Mouse (Mus musculus) stomach, embryonic 15.5 days (tissue): ENCODE results near the gene Gm37240. TPM values are rescaled to one million over a fixed set of nuclear protein-coding genes. Genes with fewer than 3 reads are reported as not detected.
"Not testable (repeated sequence)": the region's sequence is repeated elsewhere in the genome, so short reads cannot be mapped to it uniquely, and the experiment has no call there.

Experiments used
- ATAC-seq: fragments of 200-750 bp; cut with Nextera tagmentation; 2 replicates; pipeline ENCODE4 v1.8.0; 2017; ENCODE audit warnings: low read depth, moderate number of reproducible peaks, moderate TSS enrichment; ENCODE audit not compliant: insufficient read depth, low FRiP score
- H3K27ac ChIP-seq: fragments of 300-500 bp; sonication (generic); 2 replicates; pipeline ENCODE4 v1.5.1; 2015; ENCODE audit warnings: mild to moderate bottlenecking, inconsistent platforms
- H3K27me3 ChIP-seq: fragments of 300-500 bp; sonication (generic); replicated peaks from 2 replicates; pipeline ENCODE4 v1.6.1; 2015; ENCODE audit warnings: inconsistent platforms
- H3K36me3 ChIP-seq: fragments of 300-500 bp; sonication (generic); 2 replicates; pipeline ENCODE4 v1.6.1; 2015; ENCODE audit warnings: inconsistent platforms
- H3K4me1 ChIP-seq: fragments of 300-500 bp; sonication (generic); 2 replicates; pipeline ENCODE4 v1.6.1; 2015; ENCODE audit warnings: inconsistent platforms
- H3K4me2 ChIP-seq: fragments of 300-500 bp; sonication (generic); 2 replicates; pipeline ENCODE4 v1.6.1; 2015; ENCODE audit warnings: mild to moderate bottlenecking, inconsistent platforms
- H3K4me3 ChIP-seq: fragments of 300-500 bp; sonication (generic); replicated peaks from 2 replicates; pipeline ENCODE4 v1.5.1; 2015; ENCODE audit warnings: inconsistent platforms
- H3K9ac ChIP-seq: fragments of 300-500 bp; sonication (generic); 2 replicates; pipeline ENCODE4 v1.6.1; 2015; ENCODE audit warnings: inconsistent platforms
- H3K9me3 ChIP-seq: fragments of 300-500 bp; sonication (generic); 2 replicates; pipeline ENCODE4 v1.6.1; 2016; ENCODE audit warnings: inconsistent platforms
- WGBS: fragments of 180-500 bp; shearing (Covaris S2); methylation state at CpG from one replicate; pipeline ENCODE4 v1.1.7; 2015; 5-methylcytosine and 5-hydroxymethylcytosine counted together
- polyA plus RNA-seq: library from polyadenylated mRNA; unstranded; fragments of >200 nt; fragmentation: Nextera tagmentation; extraction: Ambion mirVana; gene quantifications from 2 replicates; pipeline ENCODE4 v1.2.1, GENCODE M21; 2015

The Gm37240 gene
- polyA plus RNA-seq, 1 experiment from 2014 or later = 8.6 TPM

DNA sequence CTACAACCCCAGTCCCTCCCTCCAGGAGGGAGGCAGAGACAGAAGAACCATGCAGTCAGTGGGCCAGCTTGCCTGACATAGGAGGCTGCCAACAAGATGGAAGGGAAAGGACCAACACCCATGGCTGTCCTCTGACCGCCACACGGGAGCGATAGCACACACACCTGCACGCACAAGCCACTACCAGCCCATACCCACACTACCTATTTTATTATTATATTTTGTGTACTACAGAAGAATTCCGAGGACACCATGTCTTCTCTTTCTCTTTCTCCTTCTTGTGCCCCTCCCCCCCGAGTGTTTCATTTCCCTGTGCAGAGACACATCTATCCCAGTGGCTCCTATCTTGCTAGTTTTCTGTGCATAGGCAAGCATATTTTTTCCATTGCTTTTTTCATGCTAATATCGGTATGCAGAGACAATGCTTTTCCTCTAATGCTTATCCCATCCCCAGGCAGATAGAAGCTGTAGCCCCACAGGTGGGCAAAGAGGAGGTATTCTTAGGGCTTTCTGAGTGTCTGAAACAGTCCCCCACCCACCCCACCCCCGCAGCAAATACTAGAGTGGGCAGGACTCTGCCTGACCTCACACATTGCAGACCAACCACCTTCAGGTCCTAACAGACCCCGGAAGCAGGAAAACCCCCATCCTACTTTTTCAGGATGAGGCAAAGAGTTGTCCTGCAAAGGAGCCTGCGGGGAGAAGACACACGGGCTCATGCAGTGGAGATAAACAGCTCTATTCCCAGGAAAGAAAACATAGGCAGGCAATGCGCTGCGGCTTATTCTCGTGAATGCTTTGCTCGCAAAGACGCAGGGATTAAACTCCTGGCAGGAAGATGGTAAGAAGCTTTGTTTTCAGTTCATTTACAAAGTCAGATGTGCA lies 1232.2 kb downstream of the Gm37240 start:
- Histone ChIP-seq H3K9ac (no peak overlapping the region), H3K36me3 (no peaks in the 10 kb centered on the region), H3K4me3 (0 out of 2 replicates have a peak overlapping the region, but pooled peaks have one; percentile 12), H3K9me3 (no peaks in the 10 kb centered on the region), H3K27me3 (no peaks in the 10 kb centered on the region), H3K4me1 (peaks cover 22% of the 10 kb centered on the region), H3K4me2 (peak overlapping the region; percentile 51), H3K27ac (peak overlapping the region; percentile 33; the same call in 1 of the 2 replicates)
- ATAC-seq = 0 out of 2 replicates have a peak, but pooled peaks have one; percentile 21
- WGBS = 24% methylated on average over 16 of the region's 16 CpGs

GRCm38 (mm10) chr3:84654246-84654826 lies 1233.0 kb downstream of the Gm37240 start:
- ATAC-seq = peak; percentile 73; the same call in 1 of the 2 replicates
- H3K27ac ChIP-seq = peak overlapping the region; percentile 33; the same call in 1 of the 2 replicates
- H3K36me3 ChIP-seq = no peaks in the 10 kb centered on the region

DNA sequence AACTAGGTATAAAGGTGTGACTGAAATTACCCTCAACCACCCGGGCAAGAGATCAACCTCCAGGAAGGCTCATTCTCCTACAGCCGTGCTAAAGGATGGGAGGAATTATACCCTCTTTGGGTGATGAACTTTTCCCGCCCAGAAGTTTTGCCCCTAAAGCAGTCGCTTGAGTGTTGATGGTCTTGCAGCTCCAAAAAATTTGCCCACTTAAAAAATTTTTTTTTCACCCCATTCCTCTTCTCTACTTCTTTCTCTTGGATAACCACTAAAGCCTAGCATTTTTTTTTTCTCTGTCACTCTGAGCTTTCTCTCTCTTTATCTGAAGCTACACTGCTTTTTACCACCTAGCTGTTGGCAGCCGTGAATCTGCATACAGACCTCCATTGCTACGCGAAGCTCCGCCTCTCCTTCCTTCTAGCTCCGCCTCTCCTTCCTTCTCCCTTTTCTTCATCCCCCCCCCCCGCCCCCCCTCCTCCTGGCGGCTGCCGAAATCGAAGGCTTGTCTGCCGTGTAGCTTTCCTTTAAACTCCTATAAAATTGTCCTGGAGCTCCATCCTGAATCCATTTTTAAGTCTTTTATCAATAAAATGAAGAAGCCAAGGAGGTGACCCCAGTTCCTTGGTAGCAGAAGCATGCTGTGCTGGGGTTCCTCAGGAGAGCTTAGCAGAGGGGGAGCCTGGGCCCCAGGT lies 1233.6 kb downstream of the Gm37240 start:
- ATAC-seq = no peak
- H3K27ac ChIP-seq = peak overlapping the region; percentile 33; the same call in 1 of the 2 replicates
- peak overlapping the region; percentile 13 for H3K4me3 ChIP-seq
- H3K9ac ChIP-seq = no peak overlapping the region
- no peaks in the 10 kb centered on the region for H3K36me3 ChIP-seq
- peak overlapping the region; percentile 51 for H3K4me2 ChIP-seq
- 16% methylated on average over 14 of the region's 14 CpGs for WGBS
- H3K9me3 ChIP-seq = no peaks in the 10 kb centered on the region
- no peaks in the 10 kb centered on the region for H3K27me3 ChIP-seq
- peaks cover 22% of the 10 kb centered on the region for H3K4me1 ChIP-seq

More at GRCm38 (mm10) chr3:84654246-84654826, 1233.0 kb downstream of the Gm37240 start:
- Histone ChIP-seq H3K4me2 (peak overlapping the region; percentile 51), H3K4me3 (peak overlapping the region; percentile 13), H3K27me3 (no peaks in the 10 kb centered on the region), H3K9me3 (no peaks in the 10 kb centered on the region), H3K4me1 (peaks cover 22% of the 10 kb centered on the region), H3K9ac (no peak overlapping the region)
- 16% methylated on average over 12 of the region's 12 CpGs for WGBS

- WGBS = 82% methylated on average over 12 of the region's 12 CpGs
- H3K36me3 ChIP-seq = no peaks in the 10 kb centered on the region
- no peaks in the 10 kb centered on the region for H3K9me3 ChIP-seq
Measured at GRCm38 (mm10) chr3:84652643-84653556, 1234.4 kb downstream of the Gm37240 start.

GRCm38 (mm10) chr3:84649578-84650327 lies 1237.6 kb downstream of the Gm37240 start:
- H3K9me3 ChIP-seq = no peaks in the 10 kb centered on the region
- no peak overlapping the region for H3K4me3 ChIP-seq
- no peak overlapping the region for H3K4me2 ChIP-seq
- no peak overlapping the region for H3K9ac ChIP-seq
- H3K36me3 ChIP-seq = no peaks in the 10 kb centered on the region
- no peak overlapping the region for H3K27ac ChIP-seq
- H3K27me3 ChIP-seq = no peaks in the 10 kb centered on the region
- WGBS = 78% methylated on average over 12 of the region's 12 CpGs
- H3K4me1 ChIP-seq = peaks cover 15% of the 10 kb centered on the region
- ATAC-seq = no peak

More at GRCm38 (mm10) chr3:84652643-84653556, 1234.4 kb downstream of the Gm37240 start:
- Histone ChIP-seq H3K4me3 (no peak overlapping the region), H3K9ac (no peak overlapping the region), H3K4me1 (peaks cover 22% of the 10 kb centered on the region), H3K4me2 (peak overlapping the region; percentile 51; the same call in 1 of the 2 replicates), H3K27ac (no peak overlapping the region), H3K27me3 (no peaks in the 10 kb centered on the region)
- no peak for ATAC-seq

GRCm38 (mm10) chr3:84648069-84648468 lies 1239.2 kb downstream of the Gm37240 start:
- not testable (repeated sequence) for H3K4me1 ChIP-seq, ATAC-seq, H3K36me3 ChIP-seq, H3K4me2 ChIP-seq, H3K9ac ChIP-seq, H3K27ac ChIP-seq, H3K27me3 ChIP-seq, H3K9me3 ChIP-seq, H3K4me3 ChIP-seq
- 87% methylated on average over 4 of the region's 4 CpGs for WGBS

DNA sequence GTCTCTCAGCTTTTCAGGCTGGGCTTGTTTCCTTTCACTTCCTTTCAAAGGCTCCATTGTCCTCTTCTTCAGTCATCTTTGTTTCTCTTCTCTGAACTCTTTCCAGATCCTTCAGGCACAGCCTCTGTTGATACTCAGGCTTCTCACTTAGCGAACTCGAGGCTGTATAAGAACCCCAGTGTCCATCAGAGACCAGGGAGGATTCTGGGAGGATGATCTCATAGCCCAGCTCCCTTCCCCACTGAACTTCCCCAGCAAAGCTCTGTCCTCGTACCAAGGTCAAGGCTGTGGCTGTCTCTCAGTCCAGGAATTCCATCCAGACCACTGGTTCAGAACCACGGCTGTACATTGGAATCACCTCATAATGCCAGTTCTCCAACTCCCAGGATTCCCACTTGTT lies 1239.7 kb downstream of the Gm37240 start:
- H3K27me3 ChIP-seq = no peaks in the 10 kb centered on the region
- 41% methylated on average over 4 of the region's 4 CpGs for WGBS
- no peak overlapping the region; the same call in 1 of the 2 replicates for H3K4me2 ChIP-seq
- H3K4me1 ChIP-seq = no peaks in the 10 kb centered on the region
- no peaks in the 10 kb centered on the region for H3K36me3 ChIP-seq
- H3K4me3 ChIP-seq = no peak overlapping the region
- no peak overlapping the region for H3K9ac ChIP-seq
- no peak for ATAC-seq
- H3K27ac ChIP-seq = no peak overlapping the region
- H3K9me3 ChIP-seq = no peaks in the 10 kb centered on the region

DNA sequence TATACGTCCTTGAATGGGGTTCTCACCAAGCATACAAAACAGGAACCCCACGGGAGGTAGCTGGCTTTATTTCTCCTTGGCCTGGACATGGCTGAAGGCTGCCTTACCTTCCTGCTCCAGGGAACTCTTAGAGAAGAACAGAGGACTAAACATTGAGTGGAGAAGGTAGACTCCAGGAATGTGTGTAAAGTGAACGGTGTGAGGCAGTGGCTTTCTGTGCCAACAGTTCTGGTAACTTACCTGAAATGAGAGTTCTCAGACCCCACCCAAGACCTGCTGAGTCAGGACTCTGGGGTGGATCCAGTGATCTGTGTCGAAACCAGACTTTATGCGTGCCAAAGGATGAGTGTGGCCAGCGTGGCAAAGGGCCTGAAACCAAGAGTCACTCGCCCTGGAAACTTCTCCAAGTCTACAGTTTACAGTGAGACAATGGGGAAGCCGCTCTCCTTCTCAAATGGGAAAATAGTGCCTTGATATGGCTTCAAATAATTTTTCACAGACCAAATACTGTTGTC lies 1240.9 kb downstream of the Gm37240 start:
- Histone ChIP-seq H3K27me3 (no peaks in the 10 kb centered on the region), H3K9me3 (no peaks in the 10 kb centered on the region), H3K4me2 (no peak overlapping the region), H3K36me3 (no peaks in the 10 kb centered on the region), H3K4me3 (no peak overlapping the region), H3K4me1 (no peaks in the 10 kb centered on the region), H3K9ac (no peak overlapping the region), H3K27ac (peak overlapping the region; percentile 76)
- 78% methylated on average over 8 of the region's 8 CpGs for WGBS
- ATAC-seq = no peak

GRCm38 (mm10) chr3:84646007-84646290 lies 1241.4 kb downstream of the Gm37240 start:
- Histone ChIP-seq H3K27ac (peak overlapping the region; percentile 76), H3K4me1 (no peaks in the 10 kb centered on the region), H3K27me3 (no peaks in the 10 kb centered on the region), H3K9me3 (no peaks in the 10 kb centered on the region), H3K36me3 (no peaks in the 10 kb centered on the region), H3K4me3 (no peak overlapping the region), H3K4me2 (no peak overlapping the region), H3K9ac (no peak overlapping the region)
- 75% methylated on average over 3 of the region's 3 CpGs for WGBS
- ATAC-seq = no peak

DNA sequence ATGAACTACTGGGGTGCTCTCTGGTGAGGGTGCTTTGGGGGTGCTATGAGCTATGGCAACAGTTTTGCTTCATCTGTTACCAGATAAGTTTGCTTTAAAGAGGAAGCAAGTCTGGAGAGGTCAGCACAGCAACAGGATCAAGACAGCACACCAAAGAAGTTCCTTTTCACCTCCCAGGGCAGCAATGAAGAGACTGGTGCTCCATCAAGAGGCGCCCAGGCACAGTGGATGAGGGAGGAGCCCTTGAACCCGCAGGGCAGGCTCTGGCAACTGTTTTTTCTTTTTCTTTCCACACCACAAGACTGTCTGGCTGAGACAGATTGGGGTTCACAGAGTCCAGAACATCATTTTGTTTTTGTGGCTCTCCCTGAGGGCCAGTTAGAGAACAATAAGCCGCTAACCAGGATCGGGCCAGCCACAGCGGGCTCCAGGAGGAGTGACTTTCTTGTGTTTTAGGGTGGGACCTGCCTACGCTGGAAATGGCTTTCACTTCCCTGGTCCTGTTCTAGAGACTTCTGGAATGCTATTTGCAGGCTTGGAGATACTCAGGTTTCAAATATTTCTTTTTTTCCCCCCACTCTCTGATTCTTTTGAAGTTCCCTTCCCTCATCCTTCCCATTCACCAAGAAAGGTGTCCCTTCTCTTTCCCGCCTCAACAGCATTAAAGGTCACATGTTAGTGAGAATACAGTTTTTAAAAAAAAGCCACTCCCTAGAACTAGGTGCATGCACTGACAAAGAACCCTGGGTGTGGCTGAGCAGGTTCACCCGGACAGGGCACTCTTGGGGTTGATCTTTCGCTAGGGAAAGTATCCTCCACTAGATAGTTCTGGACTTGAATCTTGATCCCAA lies 1241.9 kb downstream of the Gm37240 start:
- WGBS = 73% methylated on average over 9 of the region's 9 CpGs
- Histone ChIP-seq H3K9ac (no peak overlapping the region), H3K4me3 (no peak overlapping the region), H3K9me3 (no peaks in the 10 kb centered on the region), H3K27me3 (no peaks in the 10 kb centered on the region), H3K27ac (peak overlapping the region; percentile 76), H3K4me1 (no peaks in the 10 kb centered on the region), H3K36me3 (no peaks in the 10 kb centered on the region), H3K4me2 (no peak overlapping the region)
- peak; percentile 39; the same call in 1 of the 2 replicates for ATAC-seq
